Mouse (Mus musculus): ENCODE results near the gene Phyh.

DNA sequence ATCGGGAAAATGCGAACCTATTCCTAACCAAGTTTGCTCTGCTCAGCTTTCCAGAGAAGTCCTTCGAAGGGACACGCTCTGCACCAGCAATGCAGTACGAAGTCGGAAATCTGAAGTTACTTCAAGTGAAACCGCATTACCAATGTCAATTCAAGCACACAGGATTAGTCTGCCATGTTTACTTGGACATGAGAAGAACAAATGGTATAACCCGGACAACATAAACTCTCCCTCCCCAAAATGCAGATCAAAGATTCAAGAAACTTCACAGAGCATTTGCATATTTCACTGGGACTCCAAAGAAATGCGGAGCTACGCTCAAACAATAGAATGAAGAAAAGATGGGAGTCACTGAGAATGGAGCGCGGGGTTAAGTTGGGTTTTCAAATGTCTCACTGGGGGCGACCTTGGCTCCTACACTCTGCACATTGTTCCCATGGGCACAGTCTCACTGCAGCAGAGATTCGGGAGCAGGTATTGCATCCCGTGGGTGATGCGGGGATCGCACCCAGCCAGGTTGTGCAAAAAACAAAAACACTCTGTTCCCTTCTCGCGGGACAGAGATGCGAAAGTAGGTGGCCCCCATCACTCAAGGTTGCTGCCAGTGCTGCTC lies 38.0 kb upstream of the Phyh start:
- TF ChIP-seq CTCF (conservative IDR thresholded peaks at IDR 0.05; ENCODE audit: insufficient read depth, insufficient read length, low read depth, low read length) (no peak), POLR2A (IDR thresholded peaks at IDR 0.05; ENCODE audit: low read depth, low read length) (no peak)

All from kidney, adult 2 months (tissue).